Mouse (Mus musculus): ENCODE results near the gene Ccdc6.

DNA sequence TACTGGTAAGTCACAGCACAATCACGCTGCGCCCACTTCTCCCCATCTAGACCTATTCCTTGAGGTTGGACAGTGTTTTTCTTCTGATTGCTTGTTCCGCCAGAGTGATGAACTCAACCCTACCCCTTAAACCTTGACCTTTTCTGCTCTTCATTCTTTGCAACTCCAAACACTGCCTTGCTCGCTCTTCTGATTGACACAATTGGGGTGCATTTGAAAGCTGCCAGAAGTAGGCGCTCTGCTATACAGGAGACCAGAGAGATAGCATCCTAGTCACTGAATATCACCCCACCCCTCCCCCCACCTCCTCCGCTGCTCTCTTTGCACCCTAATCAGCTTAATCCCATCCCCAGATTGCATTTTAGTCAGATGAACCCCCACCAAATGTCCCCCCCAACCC, 27.6 kb upstream of the Ccdc6 start:
- TF ChIP-seq CTCF (IDR thresholded peaks at IDR 0.05; ENCODE audit: low read depth) (no peak), EP300 (optimal IDR thresholded peaks at IDR 0.05) (no peak)

Data from stomach, postnatal 0 days (tissue).